Mouse (Mus musculus): ENCODE data around the gene Exosc5. TPM values are rescaled to one million over a fixed set of nuclear protein-coding genes. Genes with fewer than 3 reads are reported as not detected.

Gene Exosc5
- polyA plus RNA-seq, 1 experiment from 2014 or later, result 75.6 TPM

DNA sequence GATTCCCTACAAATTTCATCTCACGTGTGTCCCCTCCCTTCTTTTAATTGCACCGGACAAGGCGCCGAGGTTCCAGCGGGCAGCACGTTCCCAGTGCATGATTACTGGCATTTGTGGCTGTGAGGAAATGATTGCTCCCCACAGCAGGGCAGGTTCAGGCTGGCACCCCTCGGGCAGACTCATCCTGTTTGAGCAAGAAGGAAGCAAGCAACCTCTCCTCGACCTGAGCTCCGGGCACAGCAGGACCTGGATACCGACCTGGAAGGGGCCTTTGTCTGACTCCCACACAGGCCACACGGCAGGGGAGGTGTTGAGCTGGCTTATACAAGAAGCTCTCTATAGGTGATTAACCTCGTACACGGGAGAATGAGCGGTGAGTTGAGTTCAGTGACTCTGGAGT lies 13.9 kb upstream of the Exosc5 start:
- 57% methylated on average over 14 of the region's 14 CpGs for WGBS
- Histone ChIP-seq H3K27ac (no peak overlapping the region), H3K36me3 (peaks cover 12% of the 10 kb centered on the region; the same call in 1 of the 2 replicates), H3K9me3 (no peaks in the 10 kb centered on the region), H3K27me3 (ENCODE audit: insufficient read depth, poor library complexity, severe bottlenecking) (no peaks in the 10 kb centered on the region), H3K4me3 (no peak overlapping the region), H3K4me1 (replicated peaks) (peaks cover 13% of the 10 kb centered on the region)
- no peak for DNase-seq (ENCODE audit: low spot score)

- DNase-seq (ENCODE audit: low spot score), result no peak
- H3K27ac ChIP-seq, result no peak overlapping the region
- peaks cover 15% of the 10 kb centered on the region for H3K4me1 ChIP-seq (replicated peaks)
Observed at GRCm38 (mm10) chr7:25647574-25648123, 11.3 kb upstream of the Exosc5 start.

GRCm38 (mm10) chr7:25649839-25650238 lies 9.1 kb upstream of the Exosc5 start:
- WGBS, result 75% methylated on average over 5 of the region's 5 CpGs
- no peaks in the 10 kb centered on the region for H3K9me3 ChIP-seq
- no peak overlapping the region for H3K27ac ChIP-seq
- H3K27me3 ChIP-seq (ENCODE audit: insufficient read depth, poor library complexity, severe bottlenecking), result no peaks in the 10 kb centered on the region
- peaks cover 15% of the 10 kb centered on the region for H3K4me1 ChIP-seq (replicated peaks)
- 0 out of 2 replicates have a peak, but pooled peaks cover 3% of the 10 kb centered on the region for H3K36me3 ChIP-seq
- no peak for DNase-seq (ENCODE audit: low spot score)
- no peak overlapping the region for H3K4me3 ChIP-seq

More at GRCm38 (mm10) chr7:25647574-25648123, 11.3 kb upstream of the Exosc5 start:
- Histone ChIP-seq H3K9me3 (no peaks in the 10 kb centered on the region), H3K27me3 (ENCODE audit: insufficient read depth, poor library complexity, severe bottlenecking) (no peaks in the 10 kb centered on the region), H3K36me3 (0 out of 2 replicates have a peak, but pooled peaks cover 3% of the 10 kb centered on the region), H3K4me3 (no peak overlapping the region)
- WGBS, result 64% methylated on average over 5 of the region's 5 CpGs

DNA sequence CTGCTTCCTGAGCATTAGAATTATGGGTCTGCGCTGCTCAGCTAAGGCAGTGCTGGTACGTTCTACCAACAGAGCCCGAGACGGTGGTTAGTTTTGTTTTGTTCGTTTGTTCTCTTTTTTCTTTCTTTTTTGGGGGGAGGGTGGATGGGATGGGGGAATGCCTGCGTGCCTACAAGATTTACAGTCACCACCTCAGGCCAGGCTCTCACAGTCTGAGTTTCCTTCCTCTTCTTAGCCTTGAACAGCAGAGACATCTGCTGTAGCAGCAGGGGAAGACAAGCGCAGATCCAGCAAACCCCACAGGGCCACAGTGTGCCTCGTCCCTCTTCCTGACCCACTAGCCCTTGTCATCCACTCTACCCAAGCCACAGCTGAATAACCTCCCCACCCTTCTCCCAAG lies 7.7 kb upstream of the Exosc5 start:
- no peak for DNase-seq (ENCODE audit: low spot score)
- Histone ChIP-seq H3K27ac (no peak overlapping the region), H3K4me3 (no peak overlapping the region), H3K9me3 (no peaks in the 10 kb centered on the region), H3K4me1 (replicated peaks) (peaks cover 15% of the 10 kb centered on the region), H3K36me3 (no peaks in the 10 kb centered on the region), H3K27me3 (ENCODE audit: insufficient read depth, poor library complexity, severe bottlenecking) (no peaks in the 10 kb centered on the region)
- 91% methylated on average over 8 of the region's 8 CpGs for WGBS

GRCm38 (mm10) chr7:25652244-25652759 lies 6.7 kb upstream of the Exosc5 start:
- WGBS, result 92% methylated on average over 12 of the region's 12 CpGs
- Histone ChIP-seq H3K27me3 (ENCODE audit: insufficient read depth, poor library complexity, severe bottlenecking) (no peaks in the 10 kb centered on the region), H3K36me3 (no peaks in the 10 kb centered on the region), H3K4me1 (replicated peaks) (peaks cover 19% of the 10 kb centered on the region), H3K4me3 (no peak overlapping the region), H3K9me3 (no peaks in the 10 kb centered on the region), H3K27ac (no peak overlapping the region)
- no peak for DNase-seq (ENCODE audit: low spot score)

DNA sequence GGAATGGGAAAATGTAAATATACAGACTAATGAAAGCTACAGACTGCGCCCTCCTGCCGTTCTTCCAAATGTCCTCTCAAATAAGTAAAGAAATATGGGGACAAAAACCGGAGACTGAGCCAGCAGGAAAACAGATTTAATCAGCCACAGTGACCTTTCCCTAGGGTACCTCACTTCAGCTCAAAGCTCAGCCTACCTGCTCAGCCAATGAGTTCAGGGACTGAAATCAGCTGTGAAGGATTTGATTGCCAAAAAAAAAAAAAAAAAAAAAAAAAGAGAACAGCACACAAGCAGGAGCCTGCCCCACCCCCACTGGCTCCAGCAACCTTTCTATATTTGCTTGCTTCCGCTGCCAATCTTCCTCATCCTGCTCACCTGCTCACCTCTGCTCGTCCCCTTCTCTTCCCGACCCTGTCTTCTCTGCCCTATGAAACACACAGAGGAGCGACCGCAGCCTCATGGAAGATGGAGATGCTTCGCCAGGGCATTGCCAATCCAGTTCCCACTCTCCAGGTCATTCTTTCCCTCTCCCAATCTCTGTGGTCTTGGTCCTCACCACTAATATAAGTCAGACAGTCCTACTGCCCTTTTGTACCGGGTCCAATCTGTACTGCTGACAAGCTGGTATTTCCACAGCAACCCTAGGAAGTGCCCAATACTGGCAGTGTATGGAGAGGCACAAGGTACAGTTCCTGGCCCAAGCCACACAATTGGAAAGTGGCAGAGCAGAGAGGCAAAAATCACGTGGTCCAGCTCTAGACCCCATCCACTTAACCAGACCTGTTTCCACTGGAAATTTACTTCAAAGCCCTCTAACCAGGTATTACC lies 3.1 kb upstream of the Exosc5 start:
- no peak for DNase-seq (ENCODE audit: low spot score)
- no peak overlapping the region for H3K4me3 ChIP-seq
- no peaks in the 10 kb centered on the region for H3K9me3 ChIP-seq
- H3K4me1 ChIP-seq (replicated peaks), result peaks cover 22% of the 10 kb centered on the region
- H3K27me3 ChIP-seq (ENCODE audit: insufficient read depth, poor library complexity, severe bottlenecking), result no peaks in the 10 kb centered on the region
- 80% methylated on average over 11 of the region's 11 CpGs for WGBS
- H3K27ac ChIP-seq, result no peak overlapping the region
- no peaks in the 10 kb centered on the region for H3K36me3 ChIP-seq

GRCm38 (mm10) chr7:25657785-25658184 lies 1.2 kb upstream of the Exosc5 start:
- WGBS, result 41% methylated on average over 10 of the region's 10 CpGs
- Histone ChIP-seq H3K27me3 (ENCODE audit: insufficient read depth, poor library complexity, severe bottlenecking) (no peaks in the 10 kb centered on the region), H3K4me3 (peak overlapping the region; percentile 76), H3K27ac (peak overlapping the region; percentile 93; the same call in 1 of the 2 replicates), H3K4me1 (replicated peaks) (peaks cover 22% of the 10 kb centered on the region), H3K36me3 (peaks cover 10% of the 10 kb centered on the region), H3K9me3 (no peaks in the 10 kb centered on the region)
- DNase-seq (ENCODE audit: low spot score), result no peak

- DNase-seq (ENCODE audit: low spot score), result no peak
- 93% methylated on average over 8 of the region's 8 CpGs for WGBS
- no peaks in the 10 kb centered on the region for H3K9me3 ChIP-seq
- H3K4me1 ChIP-seq (replicated peaks), result no peaks in the 10 kb centered on the region
- H3K27me3 ChIP-seq (ENCODE audit: insufficient read depth, poor library complexity, severe bottlenecking), result no peaks in the 10 kb centered on the region
- H3K27ac ChIP-seq, result no peak overlapping the region
- peaks cover 79% of the 10 kb centered on the region for H3K36me3 ChIP-seq
- no peak overlapping the region for H3K4me3 ChIP-seq
Observed at GRCm38 (mm10) chr7:25666381-25666780, 7.4 kb downstream of the Exosc5 start.

- H3K27me3 ChIP-seq (ENCODE audit: insufficient read depth, poor library complexity, severe bottlenecking), result peaks cover 11% of the 10 kb centered on the region
- no peak for DNase-seq (ENCODE audit: low spot score)
- H3K4me3 ChIP-seq, result no peak overlapping the region
- no peak overlapping the region for H3K27ac ChIP-seq
- H3K4me1 ChIP-seq (replicated peaks), result no peaks in the 10 kb centered on the region
- 88% methylated on average over 10 of the region's 10 CpGs for WGBS
- peaks cover 58% of the 10 kb centered on the region for H3K36me3 ChIP-seq
- H3K9me3 ChIP-seq, result peaks cover 3% of the 10 kb centered on the region; the same call in 1 of the 2 replicates
Observed at GRCm38 (mm10) chr7:25669158-25669557, 10.2 kb downstream of the Exosc5 start.

DNA sequence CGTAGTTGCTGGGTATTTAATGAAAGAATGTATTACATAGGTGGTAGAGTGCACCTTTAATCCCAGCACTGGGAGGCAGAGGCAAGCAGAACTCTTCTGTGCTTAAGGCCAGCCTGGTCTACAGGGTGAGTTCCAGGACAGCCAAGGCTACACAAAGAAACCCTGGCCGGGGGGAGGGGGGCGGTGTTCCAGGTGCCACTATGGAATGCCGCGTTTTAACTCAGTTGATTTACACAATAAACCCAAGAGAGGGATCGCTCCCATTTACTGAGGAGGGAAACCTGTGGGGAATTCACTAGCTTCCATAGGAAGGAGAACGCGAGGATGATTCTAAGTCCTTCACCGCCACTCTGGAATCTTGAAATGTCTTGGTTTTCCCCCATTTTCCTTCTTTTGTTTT lies 10.7 kb downstream of the Exosc5 start:
- Histone ChIP-seq H3K4me3 (no peak overlapping the region), H3K4me1 (replicated peaks) (peaks cover 3% of the 10 kb centered on the region), H3K36me3 (peaks cover 53% of the 10 kb centered on the region), H3K27me3 (ENCODE audit: insufficient read depth, poor library complexity, severe bottlenecking) (peaks cover 16% of the 10 kb centered on the region), H3K27ac (no peak overlapping the region), H3K9me3 (peaks cover 3% of the 10 kb centered on the region; the same call in 1 of the 2 replicates)
- 80% methylated on average over 9 of the region's 9 CpGs for WGBS
- no peak for DNase-seq (ENCODE audit: low spot score)

GRCm38 (mm10) chr7:25670096-25670495 lies 11.1 kb downstream of the Exosc5 start:
- DNase-seq (ENCODE audit: low spot score), result no peak
- WGBS, result 88% methylated on average over 4 of the region's 4 CpGs
- Histone ChIP-seq H3K27ac (no peak overlapping the region), H3K4me3 (no peak overlapping the region), H3K27me3 (ENCODE audit: insufficient read depth, poor library complexity, severe bottlenecking) (peaks cover 21% of the 10 kb centered on the region), H3K4me1 (replicated peaks) (peaks cover 7% of the 10 kb centered on the region), H3K9me3 (peaks cover 3% of the 10 kb centered on the region; the same call in 1 of the 2 replicates), H3K36me3 (peaks cover 49% of the 10 kb centered on the region)

DNA sequence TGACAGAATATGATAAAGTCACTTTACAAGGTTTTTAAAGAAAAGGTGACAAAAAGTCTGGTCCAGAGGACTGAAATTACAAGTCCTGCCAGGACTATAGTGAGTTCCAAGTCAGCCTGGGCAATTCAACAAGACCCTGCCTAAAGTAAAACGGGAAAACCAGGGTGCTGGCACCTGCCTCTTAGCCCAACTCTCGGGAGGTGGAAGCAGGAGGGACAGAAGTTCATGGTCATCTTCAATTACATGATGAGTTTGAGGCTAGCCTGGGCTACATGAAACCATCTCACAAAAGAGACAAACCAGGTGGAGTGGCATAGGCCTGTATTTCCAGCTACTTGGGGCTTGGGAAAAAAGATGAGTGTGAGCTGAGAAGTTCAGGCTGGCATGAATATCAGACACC lies 12.7 kb downstream of the Exosc5 start:
- no peak for DNase-seq (ENCODE audit: low spot score)
- Histone ChIP-seq H3K36me3 (peaks cover 33% of the 10 kb centered on the region), H3K27me3 (ENCODE audit: insufficient read depth, poor library complexity, severe bottlenecking) (peaks cover 37% of the 10 kb centered on the region), H3K27ac (no peak overlapping the region), H3K9me3 (peaks cover 3% of the 10 kb centered on the region; the same call in 1 of the 2 replicates), H3K4me3 (no peak overlapping the region), H3K4me1 (replicated peaks) (peaks cover 8% of the 10 kb centered on the region)
- WGBS, result 75% methylated on average over 2 of the region's 2 CpGs

DNA sequence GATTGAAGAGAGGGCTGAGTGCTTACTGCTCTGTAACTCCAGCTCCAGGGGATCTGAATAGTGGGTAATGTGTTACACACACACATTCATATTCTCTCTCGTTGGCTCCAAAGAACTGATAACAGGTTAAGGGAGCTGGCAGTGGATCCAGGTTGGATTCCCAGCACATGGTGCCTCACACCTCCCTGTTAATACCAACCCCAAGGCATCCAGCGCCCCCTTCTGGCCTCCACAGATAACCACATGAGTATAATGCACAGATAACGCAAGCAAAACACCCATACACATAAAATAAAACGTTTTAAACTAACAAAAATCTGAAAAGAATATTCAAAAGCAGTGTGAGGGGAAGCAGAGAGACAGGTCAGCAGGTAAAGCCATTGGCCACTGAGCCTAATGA lies 13.5 kb downstream of the Exosc5 start:
- H3K9me3 ChIP-seq, result peaks cover 3% of the 10 kb centered on the region; the same call in 1 of the 2 replicates
- WGBS, result 49% methylated on average over 4 of the region's 4 CpGs
- no peak for DNase-seq (ENCODE audit: low spot score)
- H3K27me3 ChIP-seq (ENCODE audit: insufficient read depth, poor library complexity, severe bottlenecking), result peaks cover 40% of the 10 kb centered on the region
- peaks cover 25% of the 10 kb centered on the region for H3K36me3 ChIP-seq
- H3K27ac ChIP-seq, result no peak overlapping the region
- peaks cover 8% of the 10 kb centered on the region for H3K4me1 ChIP-seq (replicated peaks)
- H3K4me3 ChIP-seq, result no peak overlapping the region

Data from hindbrain, embryonic 10.5 days (tissue).